Mouse (Mus musculus): ENCODE results near the gene Taar5. TPM values are rescaled to one million over a fixed set of nuclear protein-coding genes. Genes with fewer than 3 reads are reported as not detected.

Gene Taar5
- not detected for polyA plus RNA-seq (2014; fragmentation: Illumina TruSeq; extraction: RNeasy Lipid Tissue Mini Kit (QIAGEN cat#74804); ENCODE audit: low read depth, low replicate concordance)

DNA sequence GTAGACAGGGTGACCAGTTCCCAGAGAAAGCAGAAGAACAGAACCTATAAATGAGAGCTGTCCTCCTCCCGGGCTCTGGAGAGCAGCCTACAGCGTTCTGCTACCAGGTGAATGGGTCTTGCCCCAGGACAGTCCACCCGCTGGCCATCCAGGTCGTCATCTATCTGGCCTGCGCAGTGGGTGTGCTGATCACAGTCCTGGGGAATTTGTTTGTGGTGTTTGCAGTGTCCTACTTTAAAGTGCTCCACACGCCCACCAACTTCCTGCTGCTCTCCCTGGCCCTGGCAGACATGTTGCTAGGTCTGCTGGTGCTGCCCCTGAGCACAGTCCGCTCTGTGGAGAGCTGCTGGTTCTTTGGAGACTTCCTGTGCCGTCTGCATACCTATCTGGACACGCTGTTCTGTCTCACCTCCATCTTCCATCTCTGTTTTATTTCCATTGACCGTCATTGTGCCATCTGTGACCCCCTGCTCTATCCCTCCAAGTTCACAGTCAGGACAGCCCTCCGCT, at the start of gene Taar5:
Gene Taar5, plus strand, starts transcription at position 51 of the 510 bp plus-strand sequence.

DNA sequence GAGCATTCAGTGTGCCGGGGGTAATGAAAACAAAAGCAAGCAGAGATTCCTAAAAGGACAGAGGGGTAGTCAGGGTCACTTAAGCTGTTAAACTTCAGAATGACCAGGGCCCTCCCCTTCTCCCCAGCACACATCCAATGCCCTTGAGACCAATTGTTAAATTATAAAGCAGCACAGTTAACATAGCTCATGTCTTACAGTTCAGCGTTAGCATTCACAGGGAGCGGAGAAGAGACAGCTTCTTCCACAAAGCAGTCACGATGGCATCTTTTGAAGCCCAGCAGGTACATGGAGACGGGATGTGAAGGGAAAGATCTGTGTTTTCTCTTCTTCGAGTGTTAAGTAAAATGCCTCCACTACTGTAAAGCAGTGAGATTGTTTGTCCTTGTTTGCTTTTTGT, 32.2 kb upstream of the Taar5 start, which contains the start of gene Taar2:
Gene Taar2, plus strand, starts transcription at position 261 of the 400 bp plus-strand sequence.

DNA sequence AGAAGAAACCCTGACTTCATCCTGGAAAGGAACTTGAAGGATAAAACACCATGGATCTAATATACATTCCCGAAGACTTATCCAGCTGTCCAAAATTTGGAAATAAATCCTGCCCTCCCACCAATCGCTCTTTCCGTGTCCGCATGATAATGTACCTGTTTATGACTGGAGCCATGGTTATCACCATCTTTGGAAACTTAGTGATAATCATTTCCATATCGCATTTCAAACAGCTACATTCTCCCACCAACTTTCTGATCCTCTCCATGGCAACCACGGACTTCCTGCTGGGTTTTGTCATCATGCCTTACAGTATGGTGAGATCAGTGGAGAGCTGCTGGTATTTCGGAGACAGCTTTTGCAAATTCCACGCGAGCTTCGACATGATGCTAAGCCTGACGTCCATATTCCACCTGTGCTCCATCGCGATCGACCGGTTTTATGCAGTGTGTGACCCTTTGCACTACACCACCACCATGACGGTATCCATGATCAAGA, 20.9 kb upstream of the Taar5 start, which contains the start of gene Taar3:
Gene Taar3, plus strand, starts transcription at position 51 of the 498 bp plus-strand sequence.

DNA sequence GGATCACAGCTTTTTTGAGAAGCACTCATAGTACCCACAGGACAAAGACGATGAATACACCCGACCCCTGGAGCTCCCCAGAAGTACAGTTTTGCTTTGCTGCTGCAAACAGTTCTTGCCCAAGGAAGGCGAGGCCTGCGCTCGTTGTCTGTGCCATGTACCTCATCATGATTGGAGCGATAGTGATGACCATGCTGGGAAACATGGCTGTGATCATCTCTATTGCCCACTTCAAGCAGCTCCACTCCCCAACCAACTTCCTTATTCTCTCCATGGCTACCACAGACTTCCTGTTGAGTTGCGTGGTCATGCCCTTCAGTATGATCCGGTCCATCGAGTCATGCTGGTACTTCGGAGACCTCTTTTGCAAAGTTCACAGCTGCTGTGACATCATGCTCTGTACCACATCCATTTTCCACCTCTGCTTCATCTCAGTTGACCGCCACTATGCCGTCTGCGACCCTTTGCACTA, 10.0 kb upstream of the Taar5 start, which contains the start of gene Taar4:
Gene Taar4, plus strand, starts transcription at position 51 of the 472 bp plus-strand sequence.

DNA sequence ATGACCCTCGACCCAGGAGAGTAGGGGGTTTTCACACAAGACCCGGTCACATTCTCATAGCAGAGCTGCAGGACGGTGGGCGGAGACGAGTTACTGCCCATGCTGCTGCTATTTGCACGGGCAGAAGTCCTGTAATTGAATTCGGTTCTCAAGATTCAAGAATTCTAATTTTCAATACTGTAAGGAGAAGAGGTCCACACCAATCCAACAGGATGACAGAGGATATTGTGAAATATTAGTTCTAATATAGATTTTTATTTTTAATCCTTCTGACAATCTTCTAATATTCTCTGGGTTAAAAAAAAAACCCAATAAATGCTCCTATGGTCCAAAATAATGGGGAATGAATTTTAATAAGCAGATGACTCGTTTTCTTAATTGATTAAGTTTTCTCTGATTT, 15.0 kb downstream of the Taar5 start, which contains the start of gene Taar6:
Gene Taar6, minus strand, starts transcription at position 101 of the 400 bp plus-strand sequence.

DNA sequence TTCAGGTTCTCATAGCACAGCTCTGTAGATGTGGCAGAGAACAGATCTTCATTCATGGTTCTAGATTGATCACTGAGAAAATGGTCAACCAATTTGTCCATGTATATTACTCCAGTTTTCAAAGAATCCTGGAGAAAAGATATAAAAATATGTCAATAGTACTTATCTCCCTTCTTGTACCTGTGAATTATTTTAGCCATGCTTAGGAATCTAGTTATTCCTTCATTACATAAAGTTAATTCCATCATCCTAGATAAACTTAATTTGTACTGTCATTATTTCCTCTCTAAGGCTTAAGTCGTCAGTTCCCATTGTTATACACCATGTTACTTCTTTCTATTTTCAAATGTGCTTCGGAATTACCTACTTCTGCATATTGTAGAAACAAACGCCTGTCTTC, 22.9 kb downstream of the Taar5 start, which contains the start of gene Taar7a:
Gene Taar7a, minus strand, starts transcription at position 101 of the 400 bp plus-strand sequence.

DNA sequence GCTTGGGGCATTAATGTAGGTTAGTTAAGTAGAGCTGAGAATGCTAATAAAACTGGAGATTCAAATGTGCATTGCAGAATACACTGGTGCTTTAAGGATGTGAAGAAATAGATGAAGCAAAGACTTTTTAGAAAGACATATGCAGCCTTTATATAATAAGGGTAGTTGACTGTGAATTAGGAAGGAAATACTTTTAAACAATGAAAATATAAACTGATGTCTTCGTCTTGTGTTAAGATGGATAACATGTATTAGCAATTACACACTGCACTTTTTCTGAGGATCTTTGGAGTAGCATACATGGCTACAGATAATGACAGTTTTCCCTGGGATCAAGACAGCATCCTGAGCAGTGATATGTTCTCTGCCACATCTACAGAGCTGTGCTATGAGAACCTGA, 29.1 kb downstream of the Taar5 start, which contains the start of gene Taar7b:
Gene Taar7b, plus strand, starts transcription at position 301 of the 400 bp plus-strand sequence.

Other genes with a start within 250 kb of the Taar5 start
- gene Rps12, start 183.4 kb upstream of the Taar5 start, polyA plus RNA-seq (2014; fragmentation: Illumina TruSeq; extraction: RNeasy Lipid Tissue Mini Kit (QIAGEN cat#74804); ENCODE audit: low read depth, low replicate concordance): 465 TPM
- gene Slc18b1, start 173.7 kb upstream of the Taar5 start, polyA plus RNA-seq (2014; fragmentation: Illumina TruSeq; extraction: RNeasy Lipid Tissue Mini Kit (QIAGEN cat#74804); ENCODE audit: low read depth, low replicate concordance): 42.3 TPM
- gene Vnn3, start 119.2 kb upstream of the Taar5 start, polyA plus RNA-seq (2014; fragmentation: Illumina TruSeq; extraction: RNeasy Lipid Tissue Mini Kit (QIAGEN cat#74804); ENCODE audit: low read depth, low replicate concordance): 0.25 TPM
- 2.1 TPM for gene Vnn1, start 76.0 kb upstream of the Taar5 start, polyA plus RNA-seq (2014; fragmentation: Illumina TruSeq; extraction: RNeasy Lipid Tissue Mini Kit (QIAGEN cat#74804); ENCODE audit: low read depth, low replicate concordance)
- not detected for gene Taar1, start 50.4 kb upstream of the Taar5 start, polyA plus RNA-seq (2014; fragmentation: Illumina TruSeq; extraction: RNeasy Lipid Tissue Mini Kit (QIAGEN cat#74804); ENCODE audit: low read depth, low replicate concordance)
- not detected for gene Taar2, start 32.1 kb upstream of the Taar5 start, polyA plus RNA-seq (2014; fragmentation: Illumina TruSeq; extraction: RNeasy Lipid Tissue Mini Kit (QIAGEN cat#74804); ENCODE audit: low read depth, low replicate concordance)
- not detected for gene Taar3, start 21.1 kb upstream of the Taar5 start, polyA plus RNA-seq (2014; fragmentation: Illumina TruSeq; extraction: RNeasy Lipid Tissue Mini Kit (QIAGEN cat#74804); ENCODE audit: low read depth, low replicate concordance)
- not detected for gene Taar4, start 10.2 kb upstream of the Taar5 start, polyA plus RNA-seq (2014; fragmentation: Illumina TruSeq; extraction: RNeasy Lipid Tissue Mini Kit (QIAGEN cat#74804); ENCODE audit: low read depth, low replicate concordance)
- not detected for gene Taar6, start 14.9 kb downstream of the Taar5 start, polyA plus RNA-seq (2014; fragmentation: Illumina TruSeq; extraction: RNeasy Lipid Tissue Mini Kit (QIAGEN cat#74804); ENCODE audit: low read depth, low replicate concordance)
- not detected for gene Taar7a, start 22.8 kb downstream of the Taar5 start, polyA plus RNA-seq (2014; fragmentation: Illumina TruSeq; extraction: RNeasy Lipid Tissue Mini Kit (QIAGEN cat#74804); ENCODE audit: low read depth, low replicate concordance)
- not detected for gene Taar7b, start 29.2 kb downstream of the Taar5 start, polyA plus RNA-seq (2014; fragmentation: Illumina TruSeq; extraction: RNeasy Lipid Tissue Mini Kit (QIAGEN cat#74804); ENCODE audit: low read depth, low replicate concordance)
- gene Taar7d, start 56.5 kb downstream of the Taar5 start, polyA plus RNA-seq (2014; fragmentation: Illumina TruSeq; extraction: RNeasy Lipid Tissue Mini Kit (QIAGEN cat#74804); ENCODE audit: low read depth, low replicate concordance): not detected
- not detected for gene Taar7e, start 66.9 kb downstream of the Taar5 start, polyA plus RNA-seq (2014; fragmentation: Illumina TruSeq; extraction: RNeasy Lipid Tissue Mini Kit (QIAGEN cat#74804); ENCODE audit: low read depth, low replicate concordance)
- not detected for gene Taar7f, start 78.8 kb downstream of the Taar5 start, polyA plus RNA-seq (2014; fragmentation: Illumina TruSeq; extraction: RNeasy Lipid Tissue Mini Kit (QIAGEN cat#74804); ENCODE audit: low read depth, low replicate concordance)
- gene Taar8a, start 105.8 kb downstream of the Taar5 start, polyA plus RNA-seq (2014; fragmentation: Illumina TruSeq; extraction: RNeasy Lipid Tissue Mini Kit (QIAGEN cat#74804); ENCODE audit: low read depth, low replicate concordance): not detected
- gene Taar8b, start 121.6 kb downstream of the Taar5 start, polyA plus RNA-seq (2014; fragmentation: Illumina TruSeq; extraction: RNeasy Lipid Tissue Mini Kit (QIAGEN cat#74804); ENCODE audit: low read depth, low replicate concordance): not detected
- gene Taar8c, start 131.2 kb downstream of the Taar5 start, polyA plus RNA-seq (2014; fragmentation: Illumina TruSeq; extraction: RNeasy Lipid Tissue Mini Kit (QIAGEN cat#74804); ENCODE audit: low read depth, low replicate concordance): not detected
- not detected for gene Taar9, start 138.8 kb downstream of the Taar5 start, polyA plus RNA-seq (2014; fragmentation: Illumina TruSeq; extraction: RNeasy Lipid Tissue Mini Kit (QIAGEN cat#74804); ENCODE audit: low read depth, low replicate concordance)
- gene Stx7, start 178.6 kb downstream of the Taar5 start, polyA plus RNA-seq (2014; fragmentation: Illumina TruSeq; extraction: RNeasy Lipid Tissue Mini Kit (QIAGEN cat#74804); ENCODE audit: low read depth, low replicate concordance): 228 TPM

Measured in sigmoid colon, adult 10 weeks (tissue).